ENCODE assay signal across 12 mouse cellular contexts in the genomic region with DNA sequence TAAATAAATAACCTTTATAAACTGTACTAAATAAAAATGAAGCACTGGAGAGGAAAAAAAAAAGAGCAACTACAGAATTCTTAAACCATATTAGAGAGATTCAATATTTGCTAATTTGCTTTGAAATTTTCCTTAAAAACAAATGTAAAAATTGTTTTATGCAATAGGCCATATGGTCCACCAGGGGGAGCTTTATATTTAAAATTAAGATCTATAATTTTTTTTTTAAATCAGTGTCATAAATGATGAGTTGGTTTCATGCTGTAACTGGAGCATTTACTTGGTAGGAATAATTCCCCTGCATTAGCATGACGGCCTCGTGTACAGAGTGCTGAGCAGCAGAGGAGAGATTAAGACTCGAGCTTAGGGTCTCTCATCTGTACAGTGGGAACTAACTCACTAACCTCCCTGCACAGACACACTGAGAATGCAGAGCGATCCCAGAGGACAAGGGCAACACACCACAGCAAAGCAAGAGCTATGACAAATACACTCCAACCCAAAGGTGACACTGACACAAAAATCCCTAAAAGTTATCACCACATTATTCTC. TPM values are rescaled to one million over a fixed set of nuclear protein-coding genes. Genes with fewer than 3 reads are reported as not detected.
DNase-seq lines count a peak whose midpoint lies in the region; ATAC-seq and TF ChIP-seq lines count a peak whose summit lies in the region.
"Had no signal": no experiment of that assay in that cellular context is flagged by ENCODE, and none has a peak within 500 bp of the region (broad histone marks: within the 10 kb centered on the region; RNA-seq: fewer than 3 reads in every experiment).

No protein-coding gene starts in this region.

- 72% methylated on average over 4 of the region's 4 CpGs for WGBS in forebrain, postnatal 0 days
- WGBS in forebrain, embryonic 16.5 days = 65% methylated on average over 4 of the region's 4 CpGs
- 74% methylated on average over 4 of the region's 4 CpGs for WGBS in lung, embryonic 14.5 days

- no peaks in the 10 kb centered on the region for H3K27me3 ChIP-seq in forebrain, postnatal 0 days (ENCODE audit: insufficient read depth, low read length)
- H3K27me3 ChIP-seq in forebrain, embryonic 16.5 days (replicated peaks; ENCODE audit: control insufficient read depth, insufficient read depth, low read length) = no peaks in the 10 kb centered on the region
- H3K27me3 ChIP-seq in lung, embryonic 14.5 days (ENCODE audit: insufficient read depth, low read length) = no peaks in the 10 kb centered on the region
- H3K27me3 ChIP-seq: liver, embryonic 13.5 days; neural tube, embryonic 15.5 days had no signal

- no peaks in the 10 kb centered on the region for H3K4me1 ChIP-seq in forebrain, postnatal 0 days (ENCODE audit: insufficient read depth)
- peaks cover 4% of the 10 kb centered on the region for H3K4me1 ChIP-seq in forebrain, embryonic 16.5 days (replicated peaks; ENCODE audit: control insufficient read depth, insufficient read depth, low read length)
- 0 out of 2 replicates have a peak, but pooled peaks cover 3% of the 10 kb centered on the region for H3K4me1 ChIP-seq in lung, embryonic 14.5 days (ENCODE audit: insufficient read depth)

- peak; percentile 42 for TF ChIP-seq CTCF in forebrain, postnatal 0 days (IDR thresholded peaks at IDR 0.05; ENCODE audit: low read depth)
- peak; percentile 34 for TF ChIP-seq CTCF in lung, embryonic 14.5 days (IDR thresholded peaks at IDR 0.05; ENCODE audit: low read depth)

- no peak overlapping the region for H3K4me3 ChIP-seq in forebrain, postnatal 0 days (ENCODE audit: low read depth, low read length)
- H3K4me3 ChIP-seq in forebrain, embryonic 16.5 days (replicated peaks; ENCODE audit: low read length) = no peak overlapping the region
- H3K4me3 ChIP-seq in lung, embryonic 14.5 days (ENCODE audit: low read depth, low read length) = no peak overlapping the region
- H3K4me3 ChIP-seq: liver, embryonic 13.5 days; neural tube, embryonic 15.5 days had no signal

- no peak for DNase-seq in forebrain, postnatal 0 days
- peak; percentile 34 for DNase-seq in lung, embryonic 14.5 days
- no peak for DNase-seq in lung, postnatal 10 days
- peak; percentile 52 for DNase-seq in MN1 (ENCODE audit: low spot score)
- DNase-seq in retina, embryonic 14.5 days (ENCODE audit: low spot score) = peak; percentile 51
- DNase-seq in adrenal gland, postnatal 36 days = no peak
- DNase-seq in thymus, postnatal 14 days = no peak
- DNase-seq: liver, embryonic 13.5 days; right cerebral cortex, postnatal 25 days; thymus, adult 18-20 months had no signal

- H3K4me2 ChIP-seq in forebrain, postnatal 0 days (ENCODE audit: low read depth) = no peak overlapping the region
- no peak overlapping the region for H3K4me2 ChIP-seq in forebrain, embryonic 16.5 days (ENCODE audit: low read length)
- no peak overlapping the region for H3K4me2 ChIP-seq in lung, embryonic 14.5 days
- H3K4me2 ChIP-seq: liver, embryonic 13.5 days; neural tube, embryonic 15.5 days had no signal

- H3K9me3 ChIP-seq in forebrain, postnatal 0 days (ENCODE audit: low read length) = no peaks in the 10 kb centered on the region
- no peaks in the 10 kb centered on the region for H3K9me3 ChIP-seq in forebrain, embryonic 16.5 days (ENCODE audit: control insufficient read depth, low read length)
- H3K9me3 ChIP-seq in lung, embryonic 14.5 days (ENCODE audit: low read depth, low read length) = no peaks in the 10 kb centered on the region
- H3K9me3 ChIP-seq: liver, embryonic 13.5 days; neural tube, embryonic 15.5 days had no signal

- no peak overlapping the region for H3K27ac ChIP-seq in forebrain, postnatal 0 days (ENCODE audit: low read depth, low read length)
- no peak overlapping the region for H3K27ac ChIP-seq in forebrain, embryonic 16.5 days (ENCODE audit: low read length)
- no peak overlapping the region for H3K27ac ChIP-seq in lung, embryonic 14.5 days (ENCODE audit: low read depth)
- H3K27ac ChIP-seq: liver, embryonic 13.5 days; neural tube, embryonic 15.5 days had no signal

- no peak overlapping the region for H3K9ac ChIP-seq in forebrain, postnatal 0 days
- no peak overlapping the region for H3K9ac ChIP-seq in forebrain, embryonic 16.5 days (replicated peaks; ENCODE audit: low read depth, low read length)
- H3K9ac ChIP-seq in lung, embryonic 14.5 days = no peak overlapping the region
- H3K9ac ChIP-seq: liver, embryonic 13.5 days; neural tube, embryonic 15.5 days had no signal

- 0 out of 2 replicates have a peak, but pooled peaks have one; percentile 38 for ATAC-seq in forebrain, postnatal 0 days
- ATAC-seq in forebrain, embryonic 16.5 days = no peak
- ATAC-seq in lung, embryonic 14.5 days (ENCODE audit: insufficient read depth) = no peak

- peaks cover 70% of the 10 kb centered on the region for H3K36me3 ChIP-seq in forebrain, postnatal 0 days (ENCODE audit: insufficient read depth)
- H3K36me3 ChIP-seq in forebrain, embryonic 16.5 days (ENCODE audit: control insufficient read depth, insufficient read depth) = peaks cover 40% of the 10 kb centered on the region
- H3K36me3 ChIP-seq in lung, embryonic 14.5 days (ENCODE audit: insufficient read depth) = peaks cover 84% of the 10 kb centered on the region

RNA-seq across cellular contexts. Expression of a gene that starts 6.1 kb away (rescaled TPM):
- 276 and 348 TPM in 2 replicates for total RNA-seq in forebrain, postnatal 0 days (2014; rRNA removed)
- polyA plus RNA-seq in forebrain, postnatal 0 days (2015; fragmentation: Nextera tagmentation; extraction: Ambion mirVana) = 292 and 342 TPM in 2 replicates
- 289 and 291 TPM in 2 replicates for polyA plus RNA-seq in forebrain, embryonic 16.5 days (2015; fragmentation: Nextera tagmentation; extraction: Ambion mirVana)
- 264 and 270 TPM in 2 replicates for polyA plus RNA-seq in lung, embryonic 14.5 days (2014; fragmentation: Nextera tagmentation; extraction: Ambion mirVana)
- total RNA-seq in adrenal gland, postnatal 36 days (2021) = 100 to 1,000 TPM; 294 to 327 TPM

Comparison
In these comparisons a context has a peak if more than half of its experiments do, and no peak if none do; other contexts are left out.
1. DNase-seq: peak in lung, embryonic 14.5 days (single experiment), MN1 (single experiment) and retina, embryonic 14.5 days (single experiment); none in forebrain, postnatal 0 days (single experiment), lung, postnatal 10 days (single experiment), adrenal gland, postnatal 36 days (0 of 2) and thymus, postnatal 14 days (single experiment).